Mouse (Mus musculus): ENCODE measurements around the gene Btg1-ps1. TPM values are rescaled to one million over a fixed set of nuclear protein-coding genes. Genes with fewer than 3 reads are reported as not detected.
"Not testable (repeated sequence)": the region's sequence is repeated elsewhere in the genome, so short reads cannot be mapped to it uniquely, and the experiment has no call there.

Gene Btg1-ps1
- polyA plus RNA-seq (2016; fragmentation: Nextera tagmentation; extraction: Ambion mirVana), result not detected in 2 replicates

- H3K9me3 ChIP-seq; H3K4me1 ChIP-seq; H3K36me3 ChIP-seq; H3K27ac ChIP-seq; H3K4me3 ChIP-seq; H3K27me3 ChIP-seq (ENCODE audit: insufficient read depth, poor library complexity, severe bottlenecking); DNase-seq (ENCODE audit: low spot score): not testable (repeated sequence)
These were observed at the start of gene Btg1-ps1 for GRCm38 (mm10) chrX:38018597-38018996. TSS of gene Btg1-ps1 (minus strand) at chrX:38018815.

GRCm38 (mm10) chrX:38066175-38066574 is 47.6 kb upstream of the Btg1-ps1 start, which contains the start of gene Rhox10:
TSS of gene Rhox10 (plus strand) at chrX:38066475.
- Histone ChIP-seq H3K36me3 (no peaks in the 10 kb centered on the region), H3K27me3 (ENCODE audit: insufficient read depth, poor library complexity, severe bottlenecking) (no peaks in the 10 kb centered on the region), H3K9me3 (no peaks in the 10 kb centered on the region), H3K4me3 (no peak within 1 kb of the TSS), H3K27ac (no peak within 1 kb of the TSS), H3K4me1 (no peaks in the 10 kb centered on the region)
- WGBS, result 82% methylated on average over 11 of the region's 11 CpGs
- no peak for DNase-seq (ENCODE audit: low spot score)

- WGBS, result 0% methylated on average over 1 of the region's 1 CpGs
- no peaks in the 10 kb centered on the region for H3K36me3 ChIP-seq
- no peaks in the 10 kb centered on the region for H3K27me3 ChIP-seq (ENCODE audit: insufficient read depth, poor library complexity, severe bottlenecking)
- DNase-seq (ENCODE audit: low spot score), result no peak
- H3K4me3 ChIP-seq, result no peak overlapping the region
- H3K27ac ChIP-seq, result no peak overlapping the region
- no peaks in the 10 kb centered on the region for H3K4me1 ChIP-seq
- no peaks in the 10 kb centered on the region for H3K9me3 ChIP-seq
These were observed 42.9 kb upstream of the Btg1-ps1 start for GRCm38 (mm10) chrX:38061544-38061943.

- not testable (repeated sequence) for H3K36me3 ChIP-seq; H3K27ac ChIP-seq; H3K4me3 ChIP-seq; H3K27me3 ChIP-seq (ENCODE audit: insufficient read depth, poor library complexity, severe bottlenecking); H3K4me1 ChIP-seq; H3K9me3 ChIP-seq; DNase-seq (ENCODE audit: low spot score)
These were observed 24.4 kb upstream of the Btg1-ps1 start, which contains the start of gene Btg1-ps2 for GRCm38 (mm10) chrX:38043014-38043413. TSS of gene Btg1-ps2 (minus strand) at chrX:38043114.

- no peaks in the 10 kb centered on the region for H3K36me3 ChIP-seq
- H3K27me3 ChIP-seq (ENCODE audit: insufficient read depth, poor library complexity, severe bottlenecking), result no peaks in the 10 kb centered on the region
- no peak overlapping the region for H3K4me3 ChIP-seq
- 82% methylated on average over 5 of the region's 5 CpGs for WGBS
- H3K4me1 ChIP-seq, result no peaks in the 10 kb centered on the region
- H3K27ac ChIP-seq, result no peak overlapping the region
- DNase-seq (ENCODE audit: low spot score), result no peak
- H3K9me3 ChIP-seq, result no peaks in the 10 kb centered on the region
These were observed 21.1 kb upstream of the Btg1-ps1 start for GRCm38 (mm10) chrX:38039666-38040065.

- no peaks in the 10 kb centered on the region for H3K27me3 ChIP-seq (ENCODE audit: insufficient read depth, poor library complexity, severe bottlenecking)
- 60% methylated on average over 2 of the region's 2 CpGs for WGBS
- no peaks in the 10 kb centered on the region for H3K9me3 ChIP-seq
- H3K4me3 ChIP-seq, result no peak overlapping the region
- H3K36me3 ChIP-seq, result no peaks in the 10 kb centered on the region
- H3K4me1 ChIP-seq, result no peaks in the 10 kb centered on the region
- no peak overlapping the region for H3K27ac ChIP-seq
- DNase-seq (ENCODE audit: low spot score), result no peak
These were observed 15.2 kb upstream of the Btg1-ps1 start for GRCm38 (mm10) chrX:38033841-38034240.

GRCm38 (mm10) chrX:38008756-38009155 is 9.9 kb downstream of the Btg1-ps1 start:
- 56% methylated on average over 2 of the region's 2 CpGs for WGBS
- Histone ChIP-seq H3K27me3 (ENCODE audit: insufficient read depth, poor library complexity, severe bottlenecking) (no peaks in the 10 kb centered on the region), H3K4me1 (no peaks in the 10 kb centered on the region), H3K36me3 (no peaks in the 10 kb centered on the region), H3K4me3 (no peak overlapping the region), H3K9me3 (no peaks in the 10 kb centered on the region), H3K27ac (no peak overlapping the region)
- no peak for DNase-seq (ENCODE audit: low spot score)

Other genes with a start within 250 kb of the Btg1-ps1 start
- 14.2 and 15.1 TPM in 2 replicates for gene Rhox5, start 214.0 kb downstream of the Btg1-ps1 start, polyA plus RNA-seq (2016; fragmentation: Nextera tagmentation; extraction: Ambion mirVana)
- not detected in 2 replicates for gene Rhox6, start 191.9 kb downstream of the Btg1-ps1 start, polyA plus RNA-seq (2016; fragmentation: Nextera tagmentation; extraction: Ambion mirVana)
- not detected in 2 replicates for gene Rhox7a, start 187.1 kb downstream of the Btg1-ps1 start, polyA plus RNA-seq (2016; fragmentation: Nextera tagmentation; extraction: Ambion mirVana)
- not detected in 2 replicates for gene Rhox8, start 139.9 kb downstream of the Btg1-ps1 start, polyA plus RNA-seq (2016; fragmentation: Nextera tagmentation; extraction: Ambion mirVana)
- gene Rhox7b, start 121.6 kb downstream of the Btg1-ps1 start, polyA plus RNA-seq (2016; fragmentation: Nextera tagmentation; extraction: Ambion mirVana), result not detected in 2 replicates
- not detected in 2 replicates for gene Rhox9, start 117.0 kb downstream of the Btg1-ps1 start, polyA plus RNA-seq (2016; fragmentation: Nextera tagmentation; extraction: Ambion mirVana)
- not detected in 2 replicates for gene Btg1-ps2, start 24.3 kb upstream of the Btg1-ps1 start, polyA plus RNA-seq (2016; fragmentation: Nextera tagmentation; extraction: Ambion mirVana)
- gene Rhox10, start 47.7 kb upstream of the Btg1-ps1 start, polyA plus RNA-seq (2016; fragmentation: Nextera tagmentation; extraction: Ambion mirVana), result not detected in 2 replicates
- not detected in 2 replicates for gene Rhox11, start 66.3 kb upstream of the Btg1-ps1 start, polyA plus RNA-seq (2016; fragmentation: Nextera tagmentation; extraction: Ambion mirVana)
- gene Rhox12, start 92.1 kb upstream of the Btg1-ps1 start, polyA plus RNA-seq (2016; fragmentation: Nextera tagmentation; extraction: Ambion mirVana), result not detected in 2 replicates
- not detected in 2 replicates for gene Rhox13, start 102.4 kb upstream of the Btg1-ps1 start, polyA plus RNA-seq (2016; fragmentation: Nextera tagmentation; extraction: Ambion mirVana)
- gene Zbtb33, start 171.0 kb upstream of the Btg1-ps1 start, polyA plus RNA-seq (2016; fragmentation: Nextera tagmentation; extraction: Ambion mirVana), result 1.9 and 5.0 TPM in 2 replicates
- 18.0 and 24.5 TPM in 2 replicates for gene Tmem255a, start 233.6 kb upstream of the Btg1-ps1 start, polyA plus RNA-seq (2016; fragmentation: Nextera tagmentation; extraction: Ambion mirVana)